Mouse (Mus musculus): ENCODE data around the gene Slc9a2.

Gene Slc9a2

DNA sequence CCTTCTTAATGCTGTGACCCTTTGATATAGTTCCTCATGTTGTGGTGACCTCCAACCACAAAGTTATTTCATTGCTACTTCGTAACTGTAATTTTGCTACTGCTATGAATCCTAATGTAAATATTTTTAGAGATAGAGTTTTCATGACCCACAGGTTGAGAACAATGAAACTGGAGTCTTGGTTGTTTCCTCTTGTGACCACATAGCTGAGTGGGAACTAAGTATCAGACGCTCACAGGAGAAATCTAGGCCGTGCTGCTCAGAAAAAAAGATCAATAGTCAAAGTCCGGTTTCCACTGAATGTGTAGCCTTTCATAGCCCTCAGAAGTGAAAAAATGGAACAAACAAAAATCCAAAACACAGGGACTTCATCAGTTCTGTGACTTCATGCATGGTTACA is 24.7 kb downstream of the Slc9a2 start:
- DNase-seq (ENCODE audit: extremely low read depth, low read depth): no peak

- no peak for DNase-seq (ENCODE audit: extremely low read depth, low read depth)
Measured at GRCm38 (mm10) chr1:40714950-40715349, 34.6 kb downstream of the Slc9a2 start.

- DNase-seq (ENCODE audit: extremely low read depth, low read depth): no peak
Measured at GRCm38 (mm10) chr1:40726051-40726450, 45.7 kb downstream of the Slc9a2 start.

DNA sequence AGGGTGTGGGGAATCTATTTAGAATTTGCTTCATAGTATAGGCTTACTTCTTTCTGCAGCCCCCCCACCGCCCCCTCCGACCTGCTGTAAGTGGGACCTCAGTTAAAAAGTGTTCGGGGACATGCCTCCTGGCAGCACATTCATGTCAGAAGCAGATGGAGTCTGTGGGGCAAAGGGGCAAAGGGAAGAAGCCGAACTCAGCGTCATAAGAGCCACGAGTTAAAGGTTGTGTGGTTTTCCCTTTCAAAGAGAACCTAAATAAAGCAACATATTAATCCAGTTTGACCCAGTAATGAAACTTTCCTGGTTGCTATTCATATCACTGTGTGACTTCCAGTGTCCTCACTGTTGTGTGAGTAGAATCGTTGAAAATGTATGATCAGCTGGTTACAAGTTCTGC is 47.0 kb downstream of the Slc9a2 start:
- no peak for DNase-seq (ENCODE audit: extremely low read depth, low read depth)

- DNase-seq (ENCODE audit: extremely low read depth, low read depth): no peak
Measured at GRCm38 (mm10) chr1:40728636-40729035, 48.3 kb downstream of the Slc9a2 start.

DNA sequence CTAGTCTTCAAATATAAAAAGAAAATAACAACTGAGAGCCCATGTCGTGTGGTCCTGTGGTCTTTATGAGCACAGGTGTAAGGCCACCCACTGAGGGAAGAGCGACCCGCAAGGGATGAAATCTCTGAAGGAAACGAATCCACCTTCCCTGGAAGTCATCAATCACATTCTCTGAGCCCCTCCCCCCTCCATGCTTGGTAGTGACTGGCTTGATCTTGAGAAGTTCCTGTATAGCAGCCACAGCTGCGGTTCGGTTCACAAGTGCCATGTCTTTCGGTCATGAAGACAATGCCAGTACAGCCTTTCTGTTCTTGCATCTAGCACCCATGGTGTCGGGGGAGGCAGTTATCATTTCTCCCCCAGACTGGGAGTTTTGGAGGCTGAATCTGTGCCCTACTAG is 57.3 kb downstream of the Slc9a2 start:
- DNase-seq (ENCODE audit: extremely low read depth, low read depth): no peak

DNA sequence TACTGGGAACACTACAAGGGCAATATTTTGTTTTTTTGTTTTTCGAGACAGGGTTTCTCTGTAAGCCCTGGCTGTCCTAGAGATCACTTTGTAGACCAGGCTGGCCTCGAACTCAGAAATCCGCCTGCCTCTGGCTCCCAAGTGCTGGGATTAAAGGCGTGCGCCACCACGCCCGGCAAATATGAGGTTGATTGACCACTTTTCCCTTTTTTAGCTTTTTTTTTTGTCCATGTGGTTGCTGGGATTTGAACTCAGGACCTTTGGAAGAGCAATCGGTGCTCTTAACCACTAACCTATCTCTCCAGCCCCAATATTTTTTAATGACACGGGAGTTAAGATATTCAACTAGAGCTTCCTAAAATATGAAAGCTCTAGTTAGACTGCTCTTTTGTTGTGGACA is 57.9 kb downstream of the Slc9a2 start:
- DNase-seq (ENCODE audit: extremely low read depth, low read depth): peak; percentile 34

- no peak for DNase-seq (ENCODE audit: extremely low read depth, low read depth)
Measured at GRCm38 (mm10) chr1:40740739-40741138, 60.4 kb downstream of the Slc9a2 start.

DNA sequence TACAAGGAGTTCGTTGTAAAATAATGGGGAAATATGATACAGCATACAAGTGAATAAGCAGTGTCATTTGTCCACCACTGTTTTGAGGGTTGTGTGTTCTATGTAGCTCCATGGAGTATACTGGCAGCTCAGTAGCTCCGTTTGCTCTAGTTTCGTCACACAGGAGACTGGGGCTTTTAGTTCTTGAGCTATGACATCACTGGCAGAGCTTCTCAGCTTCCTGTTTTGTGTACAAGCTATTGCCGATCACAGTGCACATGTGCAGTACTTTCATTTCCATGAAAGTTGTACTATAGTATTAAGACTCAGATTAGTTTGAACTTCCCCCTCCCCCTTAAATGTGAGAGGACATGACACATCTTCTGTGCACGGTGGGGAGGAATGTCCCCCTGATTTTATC is 65.7 kb downstream of the Slc9a2 start:
- no peak for DNase-seq (ENCODE audit: extremely low read depth, low read depth)

GRCm38 (mm10) chr1:40759751-40760445 is 79.5 kb downstream of the Slc9a2 start:
- no peak for DNase-seq (ENCODE audit: extremely low read depth, low read depth)

DNA sequence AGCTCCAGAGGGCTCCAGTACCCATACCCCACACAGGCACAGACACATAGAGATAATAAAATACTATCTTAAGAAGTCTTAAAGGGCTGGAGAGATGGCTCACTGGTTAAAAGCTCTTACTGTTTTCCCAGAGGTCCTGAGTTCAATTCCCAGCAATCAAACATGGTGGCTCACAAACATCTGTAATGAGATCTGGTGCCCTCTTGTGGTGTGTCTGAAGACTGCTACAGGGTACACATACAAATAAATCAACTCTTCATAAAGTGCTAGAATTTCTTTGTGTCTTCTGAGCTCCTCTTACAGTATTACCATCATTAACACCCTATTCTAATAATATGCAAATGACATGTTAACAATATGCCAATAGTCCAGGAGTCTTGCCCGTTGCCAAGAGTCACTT is 83.7 kb downstream of the Slc9a2 start:
- DNase-seq (ENCODE audit: extremely low read depth, low read depth): no peak

- no peak for DNase-seq (ENCODE audit: extremely low read depth, low read depth)
Measured at GRCm38 (mm10) chr1:40764701-40765275, 84.4 kb downstream of the Slc9a2 start.

- DNase-seq (ENCODE audit: extremely low read depth, low read depth): no peak
Measured at GRCm38 (mm10) chr1:40765521-40765920, 85.1 kb downstream of the Slc9a2 start.

- no peak for DNase-seq (ENCODE audit: extremely low read depth, low read depth)
Measured at GRCm38 (mm10) chr1:40767588-40767987, 87.2 kb downstream of the Slc9a2 start.

- DNase-seq (ENCODE audit: extremely low read depth, low read depth): no peak
Measured at GRCm38 (mm10) chr1:40768606-40769005, 88.2 kb downstream of the Slc9a2 start.

DNA sequence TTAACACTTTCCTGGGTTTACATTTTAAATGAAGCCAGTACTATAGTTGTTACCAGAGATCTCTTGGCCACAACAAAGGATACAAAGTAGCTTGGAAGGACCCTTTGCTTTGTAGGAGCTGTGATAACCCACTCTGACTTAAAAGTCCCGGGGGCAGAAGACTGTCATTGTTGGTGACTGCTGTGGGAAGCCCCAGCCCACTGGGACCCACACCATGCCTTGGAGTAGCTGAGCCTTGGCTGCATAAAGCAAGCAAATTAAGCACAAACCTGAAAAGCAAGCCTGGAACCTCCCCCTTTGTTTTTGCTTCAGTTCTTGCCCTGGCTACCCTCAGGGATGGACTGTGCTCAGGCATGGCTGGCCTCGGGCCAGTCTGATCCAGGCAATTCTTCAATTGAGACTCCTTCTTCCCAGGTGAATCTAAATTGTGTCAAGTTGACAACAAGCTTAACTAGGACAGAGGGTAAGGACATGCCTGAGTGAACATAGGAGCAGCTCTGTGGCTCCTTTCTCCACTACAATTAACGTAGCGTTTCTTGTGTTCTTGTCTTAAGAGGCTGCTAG is 89.0 kb downstream of the Slc9a2 start:
- no peak for DNase-seq (ENCODE audit: extremely low read depth, low read depth)

DNA sequence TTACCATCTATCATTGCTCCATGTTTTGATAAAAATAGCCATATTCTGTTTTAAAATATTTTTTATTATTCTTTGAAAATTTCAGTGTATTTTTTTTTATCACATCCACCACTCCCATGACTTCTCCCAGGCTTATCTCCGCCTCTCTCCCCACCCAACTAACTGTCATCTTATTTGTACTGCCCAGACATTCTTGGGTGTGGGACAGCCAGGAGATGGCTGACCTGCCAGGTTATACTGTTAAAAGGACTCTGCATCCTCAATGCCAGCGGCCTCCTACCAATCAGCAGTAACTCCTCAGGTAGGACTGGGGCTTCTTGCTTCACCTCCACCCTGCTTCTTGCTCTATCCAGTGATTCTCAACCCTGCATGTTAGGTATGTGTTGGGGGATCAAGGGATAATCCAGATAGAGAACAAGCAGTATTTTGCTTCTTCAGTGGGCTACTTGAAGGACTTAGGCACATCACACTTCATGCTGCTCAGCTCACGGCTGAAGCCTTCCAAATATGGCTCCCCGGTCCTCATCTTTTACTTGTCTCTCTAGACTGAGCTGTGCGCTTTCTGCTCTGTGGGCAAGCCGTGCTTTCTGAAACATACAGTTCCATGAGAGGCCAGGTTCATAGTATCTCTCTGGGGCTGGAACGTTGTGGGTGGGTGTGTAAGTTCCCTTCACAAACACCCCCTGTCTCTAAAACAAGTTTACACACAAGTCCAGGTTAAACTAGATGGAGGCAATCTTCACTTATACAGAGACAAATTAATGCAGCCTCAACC is 91.0 kb downstream of the Slc9a2 start:
- no peak for DNase-seq (ENCODE audit: extremely low read depth, low read depth)

GRCm38 (mm10) chr1:40773234-40773633 is 92.9 kb downstream of the Slc9a2 start:
- DNase-seq (ENCODE audit: extremely low read depth, low read depth): no peak

- no peak for DNase-seq (ENCODE audit: extremely low read depth, low read depth)
Measured at GRCm38 (mm10) chr1:40774040-40774439, 93.7 kb downstream of the Slc9a2 start.

DNA sequence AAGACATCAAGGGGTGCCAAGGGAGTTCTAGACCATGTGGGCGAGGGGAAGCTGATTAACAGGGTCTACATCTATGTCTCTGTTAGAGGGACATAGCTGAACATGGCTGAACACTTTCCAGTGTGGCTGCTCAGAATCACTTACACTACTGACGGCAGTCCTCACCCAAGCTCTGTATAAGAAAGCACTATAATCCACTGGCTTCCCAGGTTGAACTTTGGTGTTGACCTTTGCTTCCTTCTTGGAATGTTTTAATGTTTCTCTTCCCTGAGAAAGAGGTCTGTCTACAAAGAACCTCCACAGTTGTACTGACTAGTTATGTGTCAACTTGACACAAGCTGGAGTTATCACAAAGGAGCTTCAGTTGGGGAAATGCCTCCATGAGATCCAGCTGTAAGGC is 95.7 kb downstream of the Slc9a2 start:
- no peak for DNase-seq (ENCODE audit: extremely low read depth, low read depth)

DNA sequence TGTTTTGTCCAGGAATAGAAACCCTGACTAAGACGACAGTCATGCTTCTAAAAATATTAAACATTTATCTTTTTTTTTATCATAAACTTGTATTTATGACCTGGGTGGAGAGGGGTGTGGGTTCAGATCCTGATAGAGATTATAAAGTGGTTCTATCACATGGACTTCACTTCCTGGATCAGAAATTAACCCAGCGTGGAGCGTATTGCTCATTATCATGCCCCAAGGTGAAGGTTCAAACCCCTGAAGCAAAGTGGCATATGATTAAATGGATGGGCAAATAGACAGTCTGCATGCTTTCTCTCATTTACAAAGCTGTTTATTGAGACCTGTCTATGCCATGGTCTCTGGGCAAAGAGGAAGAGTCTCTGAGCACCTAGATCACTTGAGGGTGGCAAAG is 96.4 kb downstream of the Slc9a2 start:
- DNase-seq (ENCODE audit: extremely low read depth, low read depth): no peak

DNA sequence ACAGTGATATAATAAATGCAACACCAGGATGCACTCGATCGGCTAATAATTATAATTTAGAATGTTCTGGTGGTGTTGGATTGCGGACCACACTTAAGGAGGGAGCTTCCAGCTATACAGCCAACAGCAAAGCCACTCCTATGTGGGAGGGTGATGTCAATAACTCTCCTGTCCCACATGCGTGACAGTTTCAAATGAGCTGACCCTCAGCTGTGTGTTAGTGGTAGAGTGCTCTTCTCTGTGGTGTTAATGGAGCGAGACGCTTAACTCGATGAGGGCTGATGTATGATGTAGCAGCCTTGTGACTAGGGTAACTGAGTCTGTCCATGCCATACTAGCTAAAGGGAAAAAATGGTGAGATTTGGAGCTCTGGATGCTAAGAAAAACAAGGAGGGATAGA is 103.1 kb downstream of the Slc9a2 start:
- DNase-seq (ENCODE audit: extremely low read depth, low read depth): no peak
